Mouse (Mus musculus) midbrain, postnatal 0 days (tissue): Measurements from ENCODE around the gene Polr2h. TPM values are rescaled to one million over a fixed set of nuclear protein-coding genes. Genes with fewer than 3 reads are reported as not detected.
A peak's percentile ranks its signal among the peaks of the same experiment; 100 is the strongest.

ENCODE experiments used
- ATAC-seq: fragments of 200-750 bp; cut with Nextera tagmentation; 2 replicates; pipeline ENCODE4 v1.8.0; 2017; ENCODE audit warnings: moderate number of reproducible peaks, mild to moderate bottlenecking, moderate TSS enrichment, moderate library complexity; ENCODE audit not compliant: low FRiP score
- DNase-seq: peaks from one replicate; pipeline ENCODE4 v3.0.0-alpha.2; 2015; ENCODE audit warnings: low spot score
- H3K27ac ChIP-seq: fragments of 300-500 bp; sonication (generic); 2 replicates; pipeline ENCODE4 v1.5.1; 2014; ENCODE audit warnings: low read depth, mild to moderate bottlenecking, low read length, mixed read lengths
- H3K27me3 ChIP-seq: fragments of 300-500 bp; sonication (generic); 2 replicates; pipeline ENCODE4 v1.6.1; 2014; ENCODE audit warnings: low read length, control low read depth, mixed read lengths; ENCODE audit not compliant: insufficient read depth
- H3K36me3 ChIP-seq: fragments of 300-500 bp; sonication (generic); 2 replicates; pipeline ENCODE4 v1.6.1; 2014; ENCODE audit warnings: low read length, control low read depth, mixed read lengths; ENCODE audit not compliant: insufficient read depth
- H3K4me1 ChIP-seq: fragments of 300-500 bp; sonication (generic); 2 replicates; pipeline ENCODE4 v1.6.1; 2014; ENCODE audit warnings: mild to moderate bottlenecking, control low read depth, antibody characterized with exemption, low read length, mixed read lengths; ENCODE audit not compliant: insufficient read depth
- H3K4me2 ChIP-seq: fragments of 300-500 bp; sonication (generic); 2 replicates; pipeline ENCODE4 v1.6.1; 2014; ENCODE audit warnings: low read depth, mild to moderate bottlenecking, low read length, mixed read lengths; ENCODE audit not compliant: poor library complexity, severe bottlenecking
- H3K4me3 ChIP-seq: fragments of 300-500 bp; sonication (generic); 2 replicates; pipeline ENCODE4 v1.5.1; 2014; ENCODE audit warnings: low read depth, mild to moderate bottlenecking, low read length, moderate library complexity
- H3K9ac ChIP-seq: fragments of 300-500 bp; sonication (generic); replicated peaks from 2 replicates; pipeline ENCODE4 v1.6.1; 2014; ENCODE audit warnings: mild to moderate bottlenecking, low read length, moderate library complexity, mixed read lengths; ENCODE audit not compliant: poor library complexity, severe bottlenecking
- H3K9me3 ChIP-seq: fragments of 300-500 bp; sonication (generic); 2 replicates; pipeline ENCODE4 v1.6.1; 2016; ENCODE audit warnings: low read length, control low read depth
- CTCF ChIP-seq: IDR thresholded peaks from 2 replicates; pipeline ENCODE4 v1.5.1; 2016; ENCODE audit warnings: antibody characterized with exemption, mild to moderate bottlenecking
- WGBS: fragments of 180-500 bp; shearing (Covaris S2); extraction: QIAGEN DNeasy Blood & Tissue Kit; methylation state at CpG from one replicate; pipeline ENCODE4 v1.1.7; 2014; 5-methylcytosine and 5-hydroxymethylcytosine counted together
- polyA plus RNA-seq: library from polyadenylated mRNA; unstranded; fragments of >200 nt; fragmentation: Nextera tagmentation; extraction: Ambion mirVana; gene quantifications from 2 replicates; pipeline ENCODE4 v1.2.1, GENCODE M21; 2015
- total RNA-seq: library from RNA; depleted of rRNA; stranded (reverse); fragments of >200 nt; gene quantifications from 2 replicates; pipeline ENCODE4 v1.2.3, GENCODE M21; 2014

Gene Polr2h
- total and polyA plus RNA-seq, 2 experiments from 2014 or later = 40.3 to 72.3 TPM

DNA sequence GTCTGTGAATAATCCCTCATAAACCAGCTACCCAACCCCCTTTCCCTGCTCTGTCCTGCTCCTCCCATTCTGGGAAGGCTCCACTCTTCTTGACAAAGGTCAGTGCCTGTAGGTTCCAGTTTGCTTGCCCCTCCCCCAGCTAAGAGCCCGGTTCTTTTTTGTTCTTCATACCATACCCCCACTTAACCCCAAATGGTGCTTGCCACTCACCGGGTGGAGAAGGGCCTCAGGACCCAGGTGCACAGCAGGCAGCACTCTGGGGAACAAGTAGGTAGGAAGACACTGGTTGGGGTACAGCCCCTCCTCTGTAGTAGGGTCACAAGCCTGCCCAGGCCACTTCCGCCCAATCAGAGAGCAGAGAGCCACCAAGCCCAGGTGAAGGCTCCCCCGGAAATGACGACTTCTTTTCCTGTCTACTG lies 12.8 kb downstream of the Polr2h start:
- WGBS = 45% methylated on average over 5 of the region's 5 CpGs
- no peak for ATAC-seq
- H3K36me3 ChIP-seq = no peaks in the 10 kb centered on the region

GRCm38 (mm10) chr16:20731688-20732087 lies 14.2 kb downstream of the Polr2h start:
- DNase-seq = no peak
- TF ChIP-seq CTCF = no peak
- H3K36me3 ChIP-seq = no peaks in the 10 kb centered on the region
- H3K4me1 ChIP-seq = peaks cover 5% of the 10 kb centered on the region; the same call in 1 of the 2 replicates
- no peak overlapping the region for H3K9ac ChIP-seq
- ATAC-seq = peak; percentile 2; the same call in 1 of the 2 replicates
- peaks cover 13% of the 10 kb centered on the region; the same call in 1 of the 2 replicates for H3K27me3 ChIP-seq
- no peak overlapping the region for H3K4me3 ChIP-seq
- H3K9me3 ChIP-seq = no peaks in the 10 kb centered on the region
- H3K4me2 ChIP-seq = no peak overlapping the region
- H3K27ac ChIP-seq = no peak overlapping the region
- 64% methylated on average over 5 of the region's 5 CpGs for WGBS

More for the DNA sequence above, 12.8 kb downstream of the Polr2h start:
- no peak overlapping the region for H3K4me3 ChIP-seq
- H3K9me3 ChIP-seq = no peaks in the 10 kb centered on the region
- no peak for TF ChIP-seq CTCF
- H3K4me1 ChIP-seq = peaks cover 5% of the 10 kb centered on the region; the same call in 1 of the 2 replicates
- H3K4me2 ChIP-seq = no peak overlapping the region
- H3K9ac ChIP-seq = no peak overlapping the region
- H3K27me3 ChIP-seq = 0 out of 2 replicates have a peak, but pooled peaks cover 7% of the 10 kb centered on the region
- no peak for DNase-seq
- no peak overlapping the region for H3K27ac ChIP-seq

GRCm38 (mm10) chr16:20732251-20732924 lies 14.9 kb downstream of the Polr2h start:
- peak; percentile 47 for TF ChIP-seq CTCF
- Histone ChIP-seq H3K4me3 (peak overlapping the region; percentile 78), H3K27me3 (peaks cover 13% of the 10 kb centered on the region; the same call in 1 of the 2 replicates), H3K4me2 (peak overlapping the region; percentile 80), H3K9ac (peak overlapping the region; percentile 86), H3K9me3 (no peaks in the 10 kb centered on the region), H3K36me3 (no peaks in the 10 kb centered on the region), H3K4me1 (peaks cover 5% of the 10 kb centered on the region; the same call in 1 of the 2 replicates), H3K27ac (peak overlapping the region; percentile 65)
- ATAC-seq (peak; percentile 38), DNase-seq (peak; percentile 39)
- 2% methylated on average over 13 of the region's 30 CpGs for WGBS

DNA sequence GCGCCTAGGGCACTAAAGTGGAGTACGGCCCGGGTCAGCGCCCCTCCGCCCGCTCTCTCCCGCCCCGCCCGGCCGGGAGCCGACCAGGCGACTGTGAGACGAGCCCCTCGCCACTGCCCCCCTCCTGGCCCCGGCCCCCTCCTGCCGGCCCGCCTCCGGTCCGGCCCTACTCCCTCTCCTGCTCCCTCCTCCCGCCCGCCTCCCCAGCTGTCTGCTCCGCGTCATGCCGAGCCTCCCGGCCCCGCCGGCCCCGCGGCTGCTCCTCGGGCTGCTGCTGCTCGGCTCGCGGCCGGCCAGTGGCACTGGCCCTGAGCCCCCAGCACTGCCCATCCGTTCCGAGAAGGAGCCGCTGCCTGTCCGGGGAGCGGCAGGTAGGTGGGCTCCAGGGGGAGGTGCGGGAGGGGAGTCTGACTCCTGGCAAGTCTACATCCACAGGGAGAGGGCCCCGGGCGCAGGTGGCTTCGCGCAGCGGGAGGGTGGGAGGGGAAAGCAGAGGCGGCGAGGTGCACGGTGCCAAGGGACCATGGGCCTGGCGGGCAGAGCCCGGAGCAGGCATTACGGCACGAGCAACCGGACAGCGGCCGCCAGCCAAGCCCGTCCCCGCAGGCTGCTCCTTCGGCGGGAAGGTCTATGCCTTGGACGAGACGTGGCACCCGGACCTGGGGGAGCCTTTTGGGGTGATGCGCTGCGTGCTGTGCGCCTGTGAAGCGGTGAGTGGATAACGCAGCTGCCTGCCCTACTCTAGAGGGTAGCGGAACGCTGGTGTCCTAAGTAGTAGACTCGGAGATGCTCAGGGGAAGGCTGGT lies 15.7 kb downstream of the Polr2h start, which contains the start of gene Chrd:
Gene Chrd, plus strand, starts transcription at position 203 of the 806 bp plus-strand sequence.
- Histone ChIP-seq H3K4me3 (peak within 1 kb of the TSS; percentile 78), H3K36me3 (no peaks in the 10 kb centered on the region), H3K27me3 (peaks cover 13% of the 10 kb centered on the region; the same call in 1 of the 2 replicates), H3K9ac (peak within 1 kb of the TSS; percentile 86), H3K4me1 (peaks cover 5% of the 10 kb centered on the region; the same call in 1 of the 2 replicates), H3K27ac (peak within 1 kb of the TSS; percentile 65), H3K4me2 (peak within 1 kb of the TSS; percentile 80), H3K9me3 (no peaks in the 10 kb centered on the region)
- 1% methylated on average over 47 of the region's 70 CpGs for WGBS
- ATAC-seq = peak; percentile 69
- no peak for TF ChIP-seq CTCF
- peak; percentile 66 for DNase-seq

DNA sequence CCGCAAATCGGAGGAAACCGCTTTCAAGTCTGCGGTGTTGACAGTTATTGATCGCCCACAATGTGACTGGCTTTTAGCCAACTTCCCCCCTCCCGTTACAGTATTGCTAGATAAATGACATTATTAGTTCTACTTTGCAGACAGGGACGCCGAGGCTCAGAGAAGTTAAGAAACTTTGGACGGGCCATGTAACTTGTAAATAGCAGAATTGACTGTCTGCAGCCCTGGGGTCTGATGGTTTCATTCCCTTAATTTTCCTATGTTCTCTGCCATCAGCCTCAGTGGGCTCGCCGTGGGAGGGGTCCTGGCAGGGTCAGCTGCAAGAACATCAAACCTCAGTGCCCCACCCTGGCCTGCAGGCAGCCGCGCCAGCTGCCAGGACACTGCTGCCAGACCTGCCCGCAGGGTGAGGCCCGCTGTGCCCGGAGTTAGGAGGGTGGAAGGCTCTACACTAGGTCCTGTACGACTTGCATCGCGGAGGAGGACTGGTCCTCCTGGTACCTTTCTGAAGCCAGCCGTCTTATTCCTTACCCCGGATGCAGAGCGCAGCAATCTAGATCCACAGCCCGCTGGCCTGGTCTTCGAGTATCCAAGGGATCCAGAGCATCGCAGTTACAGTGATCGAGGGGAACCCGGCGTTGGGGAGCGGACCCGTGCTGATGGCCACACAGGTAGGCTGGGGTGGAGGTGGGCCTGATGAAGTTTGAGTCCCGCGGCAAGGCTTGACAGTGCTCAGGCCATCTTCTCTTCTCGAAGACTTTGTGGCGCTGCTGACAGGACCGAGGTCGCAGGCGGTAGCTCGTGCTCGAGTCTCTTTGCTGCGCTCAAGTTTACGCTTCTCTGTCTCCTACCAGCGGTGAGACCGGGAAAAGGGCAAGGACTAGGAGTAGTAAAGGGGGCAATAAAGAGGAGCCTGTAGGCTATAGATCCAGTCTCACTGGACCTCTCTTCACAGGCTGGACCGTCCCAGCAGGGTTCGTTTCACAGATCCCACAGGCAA lies 16.6 kb downstream of the Polr2h start, which contains the start of gene Thpo:
Gene Thpo, minus strand, starts transcription at position 781 of the 1,000 bp plus-strand sequence.
- Histone ChIP-seq H3K27ac (no peak within 1 kb of the TSS), H3K9ac (peak within 1 kb of the TSS; percentile 86), H3K36me3 (no peaks in the 10 kb centered on the region), H3K4me2 (peak within 1 kb of the TSS; percentile 80), H3K4me3 (peak within 1 kb of the TSS; percentile 78), H3K9me3 (no peaks in the 10 kb centered on the region), H3K27me3 (peaks cover 13% of the 10 kb centered on the region; the same call in 1 of the 2 replicates), H3K4me1 (peaks cover 5% of the 10 kb centered on the region; the same call in 1 of the 2 replicates)
- 4% methylated on average over 45 of the region's 45 CpGs for WGBS
- no peak for ATAC-seq
- DNase-seq = peak; percentile 47
- TF ChIP-seq CTCF = peak; percentile 40
